Comparison of ENCODE assay signal across 37 mouse cellular contexts in genomic region chr1:87315431-87315830, GRCm38 (mm10). TPM values are rescaled to one million over a fixed set of nuclear protein-coding genes. Genes with fewer than 3 reads are reported as not detected.
"Had no signal": no experiment of that assay in that cellular context is flagged by ENCODE, and none has a peak within 500 bp of the region (broad histone marks: within the 10 kb centered on the region; RNA-seq: fewer than 3 reads in every experiment).

No protein-coding gene starts in this region.

- H3K36me3 ChIP-seq: heart, embryonic 10.5 days; heart, embryonic 12.5 days; heart, embryonic 13.5 days; heart, embryonic 15.5 days; hindbrain, embryonic 10.5 days; hindbrain, embryonic 12.5 days; hindbrain, embryonic 13.5 days; hindbrain, embryonic 15.5 days; intestine, embryonic 15.5 days; kidney, embryonic 15.5 days had no signal

- H3K9ac ChIP-seq: heart, embryonic 12.5 days; heart, embryonic 13.5 days; heart, embryonic 15.5 days; hindbrain, embryonic 12.5 days; hindbrain, embryonic 13.5 days; hindbrain, embryonic 14.5 days; hindbrain, embryonic 15.5 days; intestine, embryonic 15.5 days; kidney, embryonic 15.5 days had no signal

- H3K4me3 ChIP-seq: heart, embryonic 10.5 days; heart, embryonic 12.5 days; heart, embryonic 13.5 days; heart, embryonic 15.5 days; hindbrain, embryonic 10.5 days; hindbrain, embryonic 12.5 days; hindbrain, embryonic 13.5 days; hindbrain, embryonic 15.5 days; intestine, embryonic 15.5 days; kidney, embryonic 15.5 days; layer of hippocampus, adult 2 months; left cerebral cortex, adult 2 months had no signal

- ATAC-seq: hindbrain, embryonic 16.5 days; hindbrain, postnatal 0 days; inflammation-experienced regulatory T-cells, adult 6 months; intestine, embryonic 15.5 days; intestine, embryonic 16.5 days; intestine, postnatal 0 days had no signal

- H3K27ac ChIP-seq: heart, embryonic 10.5 days; heart, embryonic 13.5 days; heart, embryonic 15.5 days; hindbrain, embryonic 10.5 days; hindbrain, embryonic 12.5 days; hindbrain, embryonic 13.5 days; hindbrain, embryonic 14.5 days; hindbrain, embryonic 15.5 days; hindbrain, postnatal 0 days; intestine, embryonic 15.5 days; kidney, embryonic 15.5 days; kidney, postnatal 0 days; layer of hippocampus, adult 2 months; left cerebral cortex, adult 2 months had no signal

- H3K9me3 ChIP-seq: heart, embryonic 15.5 days; intestine, embryonic 15.5 days had no signal

- DNase-seq: heart, postnatal 10 days; heart, postnatal 14 days; heart, postnatal 36 days; heart, postnatal 4 days; kidney, adult 11 months; kidney, adult 18-20 months; kidney, adult 8-10 months; kidney, adult 9 months; kidney, postnatal 10 days; kidney, postnatal 14 days; kidney, postnatal 25 days; kidney, postnatal 36 days; kidney, postnatal 4 days; layer of hippocampus, adult 9-11 months; layer of hippocampus, postnatal 36 days had no signal

- H3K27me3 ChIP-seq: heart, embryonic 12.5 days; heart, embryonic 13.5 days; heart, embryonic 15.5 days; hindbrain, embryonic 12.5 days; hindbrain, embryonic 13.5 days; hindbrain, embryonic 15.5 days; intestine, embryonic 15.5 days; kidney, embryonic 15.5 days had no signal

- H3K4me2 ChIP-seq: heart, embryonic 11.5 days; heart, embryonic 12.5 days; heart, embryonic 13.5 days; heart, embryonic 15.5 days; hindbrain, embryonic 12.5 days; hindbrain, embryonic 13.5 days; hindbrain, embryonic 14.5 days; hindbrain, embryonic 15.5 days; intestine, embryonic 15.5 days; kidney, embryonic 15.5 days had no signal

- H3K4me1 ChIP-seq: heart, embryonic 10.5 days; heart, embryonic 12.5 days; hindbrain, embryonic 10.5 days; hindbrain, embryonic 12.5 days; hindbrain, embryonic 13.5 days; hindbrain, embryonic 15.5 days had no signal

RNA-seq across cellular contexts. Expression of gene Efhd1, which starts 51.3 kb away (rescaled TPM):
- total RNA-seq: hematopoietic stem cell, adult 5-6 weeks had no signal
- polyA plus RNA-seq: heart, embryonic 14.5 days; inflammation-experienced regulatory T-cells, adult 6 months had no signal
